Mouse (Mus musculus): Measurements from ENCODE around the gene Rapgef5.

Gene Rapgef5

GRCm38 (mm10) chr12:117528509-117529145 lies 12.3 kb downstream of the Rapgef5 start:
- no peak for DNase-seq (ENCODE audit: low read depth, low spot score)

DNA sequence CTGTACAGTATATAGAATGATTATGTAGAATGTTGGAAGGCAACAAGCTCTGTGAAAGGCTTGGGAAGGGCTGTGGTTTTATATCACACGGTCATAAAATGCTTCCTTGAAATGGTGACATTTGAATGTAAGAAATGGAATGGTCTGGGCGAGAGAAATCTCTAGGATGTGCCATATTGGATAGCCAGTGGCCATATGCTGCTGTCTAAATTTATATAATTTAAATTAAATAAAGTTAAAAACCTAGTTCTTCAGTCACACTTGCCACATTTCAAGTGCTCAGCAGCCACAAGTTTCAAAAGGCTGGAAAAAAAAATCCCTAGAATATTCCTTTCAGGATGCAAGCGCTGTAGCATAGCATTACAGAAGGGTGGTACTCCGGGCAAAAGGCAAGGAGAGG lies 14.8 kb downstream of the Rapgef5 start:
- DNase-seq (ENCODE audit: low read depth, low spot score): no peak

DNA sequence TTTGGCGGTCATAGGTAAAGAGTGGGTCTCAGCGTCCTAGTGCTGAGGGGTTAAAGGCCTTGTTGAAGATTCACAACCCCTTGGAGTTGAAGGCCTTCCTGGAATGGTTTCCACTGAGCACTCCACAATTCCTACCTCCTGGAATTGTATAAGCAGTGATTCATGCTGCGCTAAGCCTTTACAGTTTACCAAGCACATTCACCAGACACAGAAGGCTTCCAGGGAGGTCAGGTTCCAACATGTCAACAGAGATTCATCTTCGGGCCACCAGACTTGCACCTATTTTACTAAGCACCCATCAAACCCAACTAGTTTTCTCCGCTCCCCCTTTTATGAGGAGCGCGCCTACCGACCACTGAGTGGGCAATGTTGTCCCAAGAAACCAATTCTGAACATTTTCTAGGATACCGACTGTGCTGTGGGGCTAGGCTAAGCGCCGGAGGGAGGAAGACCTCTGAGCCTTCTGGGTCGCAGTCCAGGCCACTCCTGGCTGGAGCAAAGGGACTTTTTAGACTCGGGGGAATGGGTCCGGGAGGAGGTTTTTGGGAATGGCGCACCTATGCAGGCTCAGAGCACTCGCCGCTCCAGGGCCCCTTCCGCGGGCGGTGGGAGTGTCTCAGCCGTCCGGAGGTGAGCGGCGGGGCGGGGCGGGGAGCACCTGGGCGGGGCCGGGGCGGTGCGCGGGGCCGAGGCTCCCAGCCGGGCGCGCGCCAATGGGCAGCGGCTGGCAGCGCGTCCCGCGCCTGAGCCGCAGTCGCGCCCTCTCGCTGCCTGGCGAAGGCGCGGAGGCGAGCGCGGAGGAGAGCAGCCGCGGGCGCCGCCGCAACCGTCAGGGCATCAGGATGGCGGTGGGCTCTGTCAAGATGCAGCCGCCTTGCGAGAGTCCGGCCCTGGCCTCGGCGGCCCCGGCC lies 17.2 kb downstream of the Rapgef5 start:
- DNase-seq (ENCODE audit: low read depth, low spot score): peak; percentile 45

- DNase-seq (ENCODE audit: low read depth, low spot score): peak; percentile 47
These were observed 17.9 kb downstream of the Rapgef5 start for GRCm38 (mm10) chr12:117534087-117534751.

DNA sequence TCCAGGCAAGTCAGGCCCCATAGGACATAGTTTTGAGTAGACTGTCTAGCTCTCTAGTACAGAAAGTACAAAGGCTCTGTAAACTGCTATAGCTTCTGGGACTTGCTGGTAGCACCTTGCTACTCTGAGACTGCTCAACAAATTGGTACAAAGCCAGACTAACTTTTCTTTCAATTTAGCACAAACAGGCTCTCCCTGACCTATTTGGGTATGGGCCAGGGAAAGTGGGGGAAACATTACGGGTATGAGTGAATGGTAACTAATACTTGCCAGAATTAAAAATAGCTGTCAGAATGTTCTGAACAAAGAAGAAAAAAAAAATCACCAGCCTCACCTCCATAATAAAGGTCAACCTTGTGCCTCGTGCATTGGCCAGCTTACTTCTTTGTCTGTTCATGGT lies 24.1 kb downstream of the Rapgef5 start:
- no peak for DNase-seq (ENCODE audit: low read depth, low spot score)

DNA sequence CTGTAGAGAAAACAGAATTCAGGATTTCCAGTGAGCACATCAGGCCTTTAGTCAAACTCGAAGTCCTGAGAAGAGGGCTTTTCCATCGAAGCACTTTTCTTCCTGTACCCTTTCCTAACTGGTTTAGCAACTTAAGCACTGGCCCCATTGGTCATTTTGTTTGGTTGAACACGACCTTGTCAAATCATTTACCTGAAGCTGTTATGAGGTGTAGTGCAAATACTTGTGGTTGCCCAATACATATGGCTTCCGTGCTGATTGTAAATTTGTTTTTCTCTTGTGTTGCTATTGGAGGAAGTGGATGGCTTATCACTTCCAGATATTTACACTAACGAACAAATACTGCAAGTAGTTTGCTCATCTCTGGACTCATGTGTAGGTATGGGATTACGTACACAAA lies 29.0 kb downstream of the Rapgef5 start:
- DNase-seq (ENCODE audit: low read depth, low spot score): no peak

DNA sequence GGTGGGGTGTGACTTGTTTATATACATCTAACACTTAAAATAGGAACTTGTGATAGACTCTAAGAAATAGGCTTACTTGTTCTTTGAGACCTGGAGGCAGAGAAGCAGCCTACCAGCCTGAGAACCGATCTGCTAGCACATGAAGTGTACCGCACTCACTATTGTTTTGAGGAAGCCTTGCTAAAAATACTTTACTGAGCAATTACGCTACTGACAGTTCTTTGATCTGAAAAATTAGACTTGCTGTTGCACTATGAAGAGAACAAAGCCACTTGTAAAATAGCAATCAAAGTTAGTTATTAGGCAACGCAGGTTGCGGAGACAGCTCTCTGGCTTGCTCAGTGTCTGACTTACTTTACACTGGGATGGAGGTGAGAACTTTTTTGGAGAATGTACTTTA lies 37.1 kb downstream of the Rapgef5 start:
- no peak for DNase-seq (ENCODE audit: low read depth, low spot score)

DNA sequence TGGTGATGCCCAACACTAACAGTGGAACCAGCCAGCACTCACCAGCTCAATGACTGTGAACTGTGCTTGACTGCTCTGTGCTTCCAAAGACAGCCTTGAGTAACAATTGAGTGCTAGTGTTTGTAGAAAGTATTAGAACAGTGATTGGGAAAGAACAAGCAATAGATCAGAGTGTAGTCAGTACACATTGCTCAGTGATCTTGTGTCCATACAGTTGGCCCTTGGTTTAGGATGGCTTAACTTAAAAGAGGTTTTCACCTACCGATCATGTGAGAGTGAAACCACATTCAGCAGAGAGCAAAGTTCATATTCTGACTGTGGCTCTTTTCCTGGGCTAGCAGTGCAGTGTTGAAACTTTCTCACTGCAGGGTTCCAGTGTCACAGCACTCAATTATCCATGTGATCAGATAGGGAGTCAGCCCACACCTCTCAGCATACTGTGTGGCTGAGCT lies 38.4 kb downstream of the Rapgef5 start:
- DNase-seq (ENCODE audit: low read depth, low spot score): no peak

DNA sequence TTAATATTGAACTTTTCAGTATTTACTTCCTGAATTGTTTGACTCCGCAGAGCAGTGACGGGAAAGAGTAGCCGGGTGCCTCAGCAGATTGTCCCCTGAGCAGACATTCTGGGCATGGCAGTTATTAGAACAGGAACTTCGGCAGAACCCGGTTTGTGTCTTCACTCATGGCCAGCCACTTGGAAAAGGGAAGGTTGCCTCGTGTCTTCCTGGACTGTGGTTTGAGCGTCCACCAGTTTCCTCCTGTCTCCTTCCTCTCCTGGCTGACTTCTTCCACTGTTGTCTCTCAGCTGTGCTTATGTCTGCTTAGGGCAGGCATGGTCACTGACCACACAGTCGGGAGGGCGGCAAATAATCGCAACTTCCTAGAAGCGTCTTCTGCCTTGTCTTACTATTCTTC lies 44.2 kb downstream of the Rapgef5 start:
- DNase-seq (ENCODE audit: low read depth, low spot score): no peak

GRCm38 (mm10) chr12:117561411-117562059 lies 45.3 kb downstream of the Rapgef5 start:
- no peak for DNase-seq (ENCODE audit: low read depth, low spot score)

GRCm38 (mm10) chr12:117562085-117562484 lies 45.8 kb downstream of the Rapgef5 start:
- no peak for DNase-seq (ENCODE audit: low read depth, low spot score)

DNA sequence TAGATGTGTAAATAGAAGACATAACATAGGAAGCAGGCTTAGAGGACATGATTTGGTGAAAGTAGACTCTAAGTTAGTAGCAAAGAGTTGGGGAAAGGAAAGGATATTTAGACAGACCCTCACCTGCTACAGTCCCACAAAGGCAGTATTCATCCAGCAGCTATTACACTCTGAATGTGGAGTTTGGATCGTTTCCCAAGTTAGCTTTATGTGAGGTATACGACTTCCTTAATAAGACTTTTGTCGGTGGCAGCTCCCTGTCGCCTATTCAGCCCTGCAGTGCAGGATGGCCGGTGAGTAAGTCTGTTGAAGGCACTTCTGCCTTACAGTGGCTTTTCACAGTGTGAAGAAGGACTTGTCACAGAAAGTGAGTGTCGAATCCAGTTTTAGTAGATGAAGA lies 47.6 kb downstream of the Rapgef5 start:
- DNase-seq (ENCODE audit: low read depth, low spot score): no peak

DNA sequence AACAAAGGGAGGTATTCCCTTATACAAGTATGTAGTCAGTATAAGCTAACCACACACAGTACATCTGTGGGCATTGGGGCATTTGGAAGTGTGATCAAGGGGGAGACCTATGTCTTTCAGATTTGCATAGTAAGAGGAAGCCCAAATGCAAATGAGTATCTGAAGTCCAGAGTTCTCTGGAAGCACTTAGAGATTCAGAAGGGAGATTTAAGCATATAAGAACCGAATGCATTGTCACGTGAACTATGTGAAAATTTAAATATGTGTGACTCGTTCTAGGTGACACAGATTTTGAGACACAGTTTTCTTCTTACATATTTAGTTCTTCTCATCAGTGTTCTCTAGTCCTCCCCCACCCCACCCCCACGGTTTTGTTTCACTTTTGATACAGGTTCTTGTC lies 50.0 kb downstream of the Rapgef5 start:
- no peak for DNase-seq (ENCODE audit: low read depth, low spot score)

- DNase-seq (ENCODE audit: low read depth, low spot score): no peak
These were observed 53.4 kb downstream of the Rapgef5 start for GRCm38 (mm10) chr12:117569671-117570070.

GRCm38 (mm10) chr12:117584256-117584655 lies 68.0 kb downstream of the Rapgef5 start:
- DNase-seq (ENCODE audit: low read depth, low spot score): no peak

DNA sequence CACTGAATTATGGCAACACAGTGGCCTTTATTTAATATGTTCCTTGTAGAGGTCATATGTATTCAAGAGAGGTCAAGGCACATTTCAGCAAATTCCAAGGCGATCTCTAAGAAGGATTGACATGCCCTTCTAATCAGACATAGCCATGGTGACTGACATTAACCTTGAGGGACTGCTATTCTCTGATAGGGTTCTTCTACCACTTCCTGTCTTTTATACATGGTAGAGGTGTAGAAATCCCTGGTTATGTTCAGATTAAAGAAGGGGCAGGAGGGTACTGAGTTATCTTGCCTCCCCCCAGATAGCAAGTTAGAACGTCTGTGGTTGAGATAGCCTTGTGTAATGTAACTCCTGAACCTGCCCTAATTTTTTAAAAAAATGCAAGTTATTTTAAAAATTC lies 69.1 kb downstream of the Rapgef5 start:
- no peak for DNase-seq (ENCODE audit: low read depth, low spot score)

- DNase-seq (ENCODE audit: low read depth, low spot score): peak; percentile 42
These were observed 69.8 kb downstream of the Rapgef5 start for GRCm38 (mm10) chr12:117586124-117586523.

DNA sequence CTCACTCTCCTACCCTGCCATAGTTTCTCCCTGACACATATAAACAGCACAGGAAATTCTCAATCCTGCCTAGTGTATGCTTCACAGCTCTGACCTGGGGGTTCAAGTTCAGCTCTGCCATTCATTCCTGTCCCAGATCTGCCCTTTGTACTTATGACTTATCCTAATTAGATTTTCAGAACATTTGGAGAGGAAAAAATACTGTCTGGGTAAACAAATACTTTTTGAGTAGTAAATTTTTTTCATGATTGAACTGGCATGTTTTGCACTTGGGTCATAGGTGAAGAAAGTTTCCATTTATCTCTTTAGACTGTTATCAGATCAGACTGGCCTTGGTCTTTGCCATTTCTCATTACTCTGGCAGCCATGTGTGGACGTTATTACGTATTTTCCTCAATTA lies 72.9 kb downstream of the Rapgef5 start:
- DNase-seq (ENCODE audit: low read depth, low spot score): no peak

- DNase-seq (ENCODE audit: low read depth, low spot score): no peak
These were observed 75.7 kb downstream of the Rapgef5 start for GRCm38 (mm10) chr12:117592019-117592418.

- no peak for DNase-seq (ENCODE audit: low read depth, low spot score)
These were observed 76.3 kb downstream of the Rapgef5 start for GRCm38 (mm10) chr12:117592583-117592982.

GRCm38 (mm10) chr12:117595179-117595578 lies 78.9 kb downstream of the Rapgef5 start:
- no peak for DNase-seq (ENCODE audit: low read depth, low spot score)

DNA sequence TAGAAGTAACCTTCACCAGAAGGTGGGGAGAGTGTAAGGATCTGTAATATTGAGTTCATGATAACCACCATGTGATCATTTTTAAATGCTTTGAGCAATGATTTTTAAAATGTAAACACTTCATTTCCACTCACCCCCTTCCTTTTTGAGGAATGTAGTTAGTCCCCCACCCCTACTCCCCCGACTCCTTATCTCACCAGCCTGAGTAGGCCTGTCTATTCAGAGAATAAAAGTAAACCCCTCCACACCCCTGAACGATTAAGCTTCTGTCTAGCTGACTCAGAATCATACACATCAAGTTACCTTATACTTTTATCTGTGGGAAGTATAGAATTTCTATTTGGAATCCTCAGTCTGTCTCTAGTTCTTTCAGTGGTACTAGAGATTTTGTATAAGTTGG lies 81.9 kb downstream of the Rapgef5 start:
- DNase-seq (ENCODE audit: low read depth, low spot score): no peak
